Mouse (Mus musculus) adrenal gland (tissue): ENCODE measurements around the gene Btnl4.

Source experiments
- intact Hi-C: fragments of 180-260 bp; cut with DNase I; formaldehyde crosslinking; loops from one replicate; pipeline ENCODE4 v1.15.1; 2025

Btnl4 gene

GRCm38 (mm10) chr17:34437606-34438005 lies 39.5 kb downstream of the Btnl4 start:
- intact Hi-C loops = no loop called here

- intact Hi-C loops = no loop called here
These were observed 40.0 kb downstream of the Btnl4 start for GRCm38 (mm10) chr17:34437120-34437519.

GRCm38 (mm10) chr17:34427597-34427996 lies 49.5 kb downstream of the Btnl4 start:
- intact Hi-C loops = no loop called here

- intact Hi-C loops = no loop called here
These were observed 57.1 kb downstream of the Btnl4 start for GRCm38 (mm10) chr17:34420014-34420413.
